Mouse (Mus musculus): ENCODE results near the gene Supt6. TPM values are rescaled to one million over a fixed set of nuclear protein-coding genes. Genes with fewer than 3 reads are reported as not detected.

Supt6 gene
- polyA plus RNA-seq (2012; rRNA removed; ENCODE audit: low replicate concordance): 18.6 and 25.9 TPM in 2 replicates

GRCm38 (mm10) chr11:78245627-78246317, at the start of gene Supt6, which contains the start of gene Sdf2:
TSS of gene Supt6 (minus strand) at chr11:78245987.
TSS of gene Sdf2 (plus strand) at chr11:78245746.

GRCm38 (mm10) chr11:78290654-78291053, 44.9 kb upstream of the Supt6 start, which contains the start of gene BC030499:
TSS of gene BC030499 (plus strand) at chr11:78290841.

GRCm38 (mm10) chr11:78261380-78262352, 15.9 kb upstream of the Supt6 start, which contains the start of gene 2610507B11Rik:
TSS of gene 2610507B11Rik (plus strand) at chr11:78261752.

GRCm38 (mm10) chr11:78193113-78193512, 52.7 kb downstream of the Supt6 start, which contains the start of gene Proca1:
TSS of gene Proca1 (plus strand) at chr11:78193392.

GRCm38 (mm10) chr11:78188331-78189233, 57.2 kb downstream of the Supt6 start, which contains the start of gene Rab34:
TSS of gene Rab34 (plus strand) at chr11:78188430.

GRCm38 (mm10) chr11:78182961-78183844, 62.6 kb downstream of the Supt6 start, which contains the start of gene Rpl23a:
TSS of gene Rpl23a (minus strand) at chr11:78183584.

GRCm38 (mm10) chr11:78176402-78176862, 69.4 kb downstream of the Supt6 start, which contains the start of the genes Nek8 and Tlcd1:
TSS of gene Nek8 (minus strand) at chr11:78176675.
TSS of gene Tlcd1 (plus strand) at chr11:78176711.

GRCm38 (mm10) chr11:78164924-78165760, 80.6 kb downstream of the Supt6 start, which contains the start of gene Traf4:
TSS of gene Traf4 (minus strand) at chr11:78165589.

Other genes starting within 250 kb of the Supt6 start
- 2.3 and 8.7 TPM in 2 replicates for gene Dhrs13, start 213.7 kb downstream of the Supt6 start, polyA plus RNA-seq (2012; rRNA removed; ENCODE audit: low replicate concordance)
- 136 and 176 TPM in 2 replicates for gene Flot2, start 208.1 kb downstream of the Supt6 start, polyA plus RNA-seq (2012; rRNA removed; ENCODE audit: low replicate concordance)
- 42.7 and 44.1 TPM in 2 replicates for gene Eral1, start 165.6 kb downstream of the Supt6 start, polyA plus RNA-seq (2012; rRNA removed; ENCODE audit: low replicate concordance)
- 13.2 and 18.0 TPM in 2 replicates for gene Fam222b, start 151.3 kb downstream of the Supt6 start, polyA plus RNA-seq (2012; rRNA removed; ENCODE audit: low replicate concordance)
- gene Traf4, start 80.4 kb downstream of the Supt6 start, polyA plus RNA-seq (2012; rRNA removed; ENCODE audit: low replicate concordance): 32.7 and 61.9 TPM in 2 replicates
- gene Nek8, start 69.3 kb downstream of the Supt6 start, polyA plus RNA-seq (2012; rRNA removed; ENCODE audit: low replicate concordance): 16.3 and 23.8 TPM in 2 replicates
- 81.1 and 154 TPM in 2 replicates for gene Tlcd1, start 69.3 kb downstream of the Supt6 start, polyA plus RNA-seq (2012; rRNA removed; ENCODE audit: low replicate concordance)
- 199 and 383 TPM in 2 replicates for gene Rpl23a, start 62.4 kb downstream of the Supt6 start, polyA plus RNA-seq (2012; rRNA removed; ENCODE audit: low replicate concordance)
- gene Rab34, start 57.6 kb downstream of the Supt6 start, polyA plus RNA-seq (2012; rRNA removed; ENCODE audit: low replicate concordance): 147 and 188 TPM in 2 replicates
- gene Proca1, start 52.6 kb downstream of the Supt6 start, polyA plus RNA-seq (2012; rRNA removed; ENCODE audit: low replicate concordance): 4.9 and 12.0 TPM in 2 replicates
- gene Sdf2, start 241 bp downstream of the Supt6 start, polyA plus RNA-seq (2012; rRNA removed; ENCODE audit: low replicate concordance): 123 and 136 TPM in 2 replicates
- gene 2610507B11Rik, start 15.8 kb upstream of the Supt6 start, polyA plus RNA-seq (2012; rRNA removed; ENCODE audit: low replicate concordance): 98.7 and 125 TPM in 2 replicates
- gene BC030499, start 44.9 kb upstream of the Supt6 start, polyA plus RNA-seq (2012; rRNA removed; ENCODE audit: low replicate concordance): 0.23 and 0.24 TPM in 2 replicates
- gene Spag5, start 55.5 kb upstream of the Supt6 start, polyA plus RNA-seq (2012; rRNA removed; ENCODE audit: low replicate concordance): 1.3 and 5.4 TPM in 2 replicates
- 0.95 and 4.4 TPM in 2 replicates for gene Aldoc, start 77.0 kb upstream of the Supt6 start, polyA plus RNA-seq (2012; rRNA removed; ENCODE audit: low replicate concordance)
- 96.3 and 108 TPM in 2 replicates for gene Pigs, start 82.4 kb upstream of the Supt6 start, polyA plus RNA-seq (2012; rRNA removed; ENCODE audit: low replicate concordance)
- gene Unc119, start 97.5 kb upstream of the Supt6 start, polyA plus RNA-seq (2012; rRNA removed; ENCODE audit: low replicate concordance): 136 and 376 TPM in 2 replicates
- gene Foxn1, start 140.6 kb upstream of the Supt6 start, polyA plus RNA-seq (2012; rRNA removed; ENCODE audit: low replicate concordance): not detected in 2 replicates
- gene Slc13a2, start 176.2 kb upstream of the Supt6 start, polyA plus RNA-seq (2012; rRNA removed; ENCODE audit: low replicate concordance): 0.27 and 0.40 TPM in 2 replicates
- gene Slc46a1, start 219.7 kb upstream of the Supt6 start, polyA plus RNA-seq (2012; rRNA removed; ENCODE audit: low replicate concordance): 42.4 and 43.1 TPM in 2 replicates

All from subcutaneous adipose tissue, adult 2 months (tissue).